Mouse (Mus musculus) ES-E14 (cell line): Measurements from ENCODE around the gene Acadl.

Experiments
- CHD2 ChIP-seq: IDR thresholded peaks from 2 replicates; pipeline ENCODE4 v1.6.1; 2014; ENCODE audit warnings: mild to moderate bottlenecking, low read depth, low read length, inconsistent platforms
- MAFK ChIP-seq: IDR thresholded peaks from 2 replicates; pipeline ENCODE4 v1.6.1; 2014; ENCODE audit warnings: mild to moderate bottlenecking, low read depth, low read length, inconsistent platforms; ENCODE audit not compliant: insufficient read depth
- ZNF384 ChIP-seq: IDR thresholded peaks from 2 replicates; pipeline ENCODE4 v1.6.1; 2012; ENCODE audit warnings: low read depth, low read length, inconsistent platforms

DNA sequence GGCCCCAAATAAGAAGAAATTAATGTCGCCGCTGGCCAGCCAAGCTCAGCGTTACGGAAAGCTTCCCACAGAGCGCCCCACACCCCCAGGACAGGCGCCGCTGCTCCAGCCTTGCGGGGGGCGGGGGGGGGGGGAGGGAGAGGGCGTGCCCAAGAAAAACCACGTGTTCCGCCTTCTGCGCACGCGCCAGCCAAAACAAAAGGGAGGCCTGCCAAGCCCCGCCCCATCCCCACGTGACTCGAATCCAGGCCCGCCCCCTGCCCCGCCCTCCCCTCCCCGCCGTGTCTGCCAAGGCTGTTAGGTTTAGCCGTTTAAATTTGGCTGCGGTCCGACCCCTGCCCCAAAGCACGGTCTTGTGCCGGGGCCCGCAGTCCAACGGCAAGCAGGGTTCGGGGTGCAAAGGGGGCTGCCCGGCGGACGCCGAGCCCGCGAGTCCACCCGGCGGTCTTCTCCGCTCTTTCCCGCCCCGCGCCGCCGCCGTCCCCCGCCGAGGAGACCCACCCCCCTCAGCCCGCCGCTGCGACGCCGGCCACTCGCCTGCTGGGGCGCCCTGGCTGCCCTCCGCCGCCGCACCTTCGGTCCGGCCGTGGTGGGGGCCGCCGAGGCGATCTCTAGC lies 46.1 kb downstream of the Acadl start:
- TF ChIP-seq MAFK (no peak), ZNF384 (no peak), CHD2 (no peak)
